Mouse (Mus musculus) liver, postnatal 0 days (tissue): ENCODE results near the gene Usp5.
A peak's percentile ranks its signal among the peaks of the same experiment; 100 is the strongest.

ENCODE experiments used
- CTCF ChIP-seq: sonication (generic); IDR thresholded peaks from 2 replicates; pipeline ENCODE4 v1.5.1; 2016; ENCODE audit warnings: antibody characterized with exemption, low read depth
- EP300 ChIP-seq: IDR thresholded peaks from 2 replicates; pipeline ENCODE4 v1.6.1; 2016; ENCODE audit warnings: antibody characterized with exemption, low read depth, mild to moderate bottlenecking

DNA sequence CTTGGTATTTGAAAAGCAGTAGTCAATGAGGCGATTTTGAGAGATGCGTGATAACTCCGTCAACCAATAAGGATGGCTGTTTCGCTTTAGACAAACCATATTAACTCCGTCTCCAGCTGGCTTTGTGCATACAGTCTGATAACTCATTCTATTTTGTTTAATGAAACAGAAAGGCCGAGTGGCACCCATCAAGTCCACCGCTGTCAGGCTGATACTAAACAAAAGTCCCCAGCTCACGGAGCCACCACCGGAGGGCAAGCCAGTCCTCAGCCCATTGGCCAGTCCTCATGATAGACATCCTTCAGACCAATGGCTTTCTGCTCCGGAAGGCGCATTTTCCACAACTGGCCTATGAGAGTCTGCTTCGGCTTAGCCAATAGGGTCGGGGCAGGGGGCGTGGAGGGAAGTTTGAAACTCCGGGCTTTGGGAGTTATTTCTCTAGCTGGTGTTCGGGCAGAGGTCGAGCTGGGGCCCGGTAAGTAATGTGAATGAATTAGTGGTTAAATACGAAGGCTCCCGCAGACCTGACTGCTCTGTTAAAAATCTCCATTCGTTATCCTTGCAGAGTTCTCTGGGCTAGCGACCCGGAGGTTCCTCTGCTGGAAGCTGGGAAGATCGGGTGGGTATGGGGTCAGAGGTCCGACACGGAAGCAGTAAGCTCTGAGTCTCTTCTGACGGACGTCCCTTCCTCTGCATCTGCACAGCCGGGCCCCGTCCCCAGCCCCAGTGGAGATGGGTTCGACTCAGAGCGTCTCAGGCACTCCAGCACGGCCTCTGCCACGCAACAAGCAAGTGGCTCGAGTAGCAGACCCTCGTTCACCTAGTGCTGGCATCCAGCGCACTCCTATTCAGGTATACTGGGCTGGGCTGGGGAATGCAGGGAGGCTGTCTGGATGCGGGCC is 766 bp upstream of the Usp5 start:
- TF ChIP-seq CTCF (peak; percentile 25; the same call in 1 of the 2 replicates), EP300 (peak; percentile 60)
